21 mouse cellular contexts compared by ENCODE assay signal in genomic region chr16:47875258-47875657, GRCm38 (mm10).
DNase-seq lines count a peak whose midpoint lies in the region; ATAC-seq lines count a peak whose summit lies in the region.
"Had no signal": no experiment of that assay in that cellular context is flagged by ENCODE, and none has a peak within 500 bp of the region (broad histone marks: within the 10 kb centered on the region; RNA-seq: fewer than 3 reads in every experiment).

No protein-coding gene starts in this region.

- peak; percentile 97 for ATAC-seq in frontal cortex, adult (ENCODE audit: low TSS enrichment)
- ATAC-seq: activated CD4-positive, CD25-positive, alpha-beta regulatory T cell, adult 4 months; CD4-positive, CD25-positive, alpha-beta regulatory T cell, adult 4 months; Patski had no signal

- no peak for DNase-seq in frontal cortex, postnatal 25 days (ENCODE audit: low spot score in 2 of 2)
- DNase-seq in brain, adult 2 months (ENCODE audit: low read depth, low spot score), result peak; percentile 42
- DNase-seq in telencephalon, adult 2 months (ENCODE audit: low read depth, low spot score), result peak; percentile 55
- no peak for DNase-seq in right cerebral cortex, postnatal 10 days (ENCODE audit: low spot score in 2 of 2)
- DNase-seq in adrenal gland, adult (ENCODE audit: inconsistent age in 2 of 2, low spot score in 1 of 2), result no peak
- DNase-seq: adrenal gland, adult 2 months; adrenal gland, adult 8-10 months; adrenal gland, postnatal 10 days; adrenal gland, postnatal 14 days; adrenal gland, postnatal 25 days; adrenal gland, postnatal 36 days; B cell, adult 2 months; cerebellum, adult 11 months; cerebellum, adult 11-12 months; cerebellum, adult 18-20 months; cerebellum, adult 2 months; cerebellum, adult 8-10 months had no signal

Comparison
In these comparisons a context has a peak if more than half of its experiments do, and no peak if none do; other contexts are left out.
1. DNase-seq: peak in brain, adult 2 months (single experiment) and telencephalon, adult 2 months (single experiment); none in frontal cortex, postnatal 25 days (0 of 2), right cerebral cortex, postnatal 10 days (0 of 2) and adrenal gland, adult (0 of 2).